Mouse (Mus musculus): Measurements from ENCODE around the gene Zdhhc20. TPM values are rescaled to one million over a fixed set of nuclear protein-coding genes. Genes with fewer than 3 reads are reported as not detected.
"Not testable (repeated sequence)": the region's sequence is repeated elsewhere in the genome, so short reads cannot be mapped to it uniquely, and the experiment has no call there.

The Zdhhc20 gene
- polyA plus RNA-seq, 1 experiment from 2014 or later: 57.2 TPM

DNA sequence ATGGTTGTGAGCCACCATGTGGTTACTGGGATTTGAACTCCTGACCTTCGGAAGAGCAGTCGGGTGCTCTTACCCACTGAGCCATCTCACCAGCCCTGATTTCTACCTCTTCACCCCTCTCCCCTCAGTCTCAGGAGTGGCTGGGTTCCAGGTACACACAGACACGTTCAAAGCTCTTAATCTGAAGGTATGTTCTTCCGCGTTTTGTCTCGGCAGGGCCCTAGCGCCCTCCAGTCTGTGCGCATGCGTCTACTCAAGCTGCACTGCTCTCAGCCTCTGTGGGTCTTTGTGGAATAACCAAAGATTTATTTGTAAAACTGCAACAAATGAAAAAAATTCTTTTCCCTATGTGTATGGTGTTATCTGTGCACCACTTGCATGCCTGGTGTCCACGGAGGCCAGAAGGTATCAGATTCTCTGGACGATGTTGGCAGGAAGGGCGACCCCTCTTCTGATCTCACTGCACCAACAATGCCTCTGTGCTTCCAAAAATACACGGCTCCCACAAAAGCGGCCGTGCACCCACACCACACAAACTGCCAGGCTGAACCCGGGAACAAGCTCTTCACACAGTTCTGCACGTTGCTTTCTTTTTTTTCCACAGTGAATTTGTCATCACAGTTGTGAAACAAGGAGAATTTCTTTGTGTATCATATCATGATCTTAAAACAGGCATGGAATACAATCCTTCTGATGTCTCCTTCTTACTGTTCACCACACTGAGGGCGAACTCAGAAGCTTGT, 30.7 kb upstream of the Zdhhc20 start:
- H3K4me1 ChIP-seq (ENCODE audit: insufficient read depth, low read depth, low read length): no peaks in the 10 kb centered on the region
- TF ChIP-seq EP300 (IDR thresholded peaks at IDR 0.05): no peak
- TF ChIP-seq CTCF (IDR thresholded peaks at IDR 0.05): no peak
- DNase-seq (ENCODE audit: low spot score) (no peak), ATAC-seq (no peak)
- 69% methylated on average over 18 of the region's 18 CpGs for WGBS
- H3K9ac ChIP-seq (replicated peaks; ENCODE audit: low read depth): no peak overlapping the region
- peak overlapping the region; percentile 20; the same call in 1 of the 2 replicates for H3K27ac ChIP-seq (ENCODE audit: low read length)
- H3K9me3 ChIP-seq (ENCODE audit: low read length): no peaks in the 10 kb centered on the region
- no peaks in the 10 kb centered on the region for H3K27me3 ChIP-seq (replicated peaks; ENCODE audit: insufficient read depth, low read length)
- H3K36me3 ChIP-seq (ENCODE audit: insufficient read depth, low read length): peaks cover 15% of the 10 kb centered on the region; the same call in 1 of the 2 replicates
- no peak overlapping the region for H3K4me2 ChIP-seq (replicated peaks; ENCODE audit: low read depth, low read length)
- H3K4me3 ChIP-seq (ENCODE audit: low read depth, low read length): no peak overlapping the region

DNA sequence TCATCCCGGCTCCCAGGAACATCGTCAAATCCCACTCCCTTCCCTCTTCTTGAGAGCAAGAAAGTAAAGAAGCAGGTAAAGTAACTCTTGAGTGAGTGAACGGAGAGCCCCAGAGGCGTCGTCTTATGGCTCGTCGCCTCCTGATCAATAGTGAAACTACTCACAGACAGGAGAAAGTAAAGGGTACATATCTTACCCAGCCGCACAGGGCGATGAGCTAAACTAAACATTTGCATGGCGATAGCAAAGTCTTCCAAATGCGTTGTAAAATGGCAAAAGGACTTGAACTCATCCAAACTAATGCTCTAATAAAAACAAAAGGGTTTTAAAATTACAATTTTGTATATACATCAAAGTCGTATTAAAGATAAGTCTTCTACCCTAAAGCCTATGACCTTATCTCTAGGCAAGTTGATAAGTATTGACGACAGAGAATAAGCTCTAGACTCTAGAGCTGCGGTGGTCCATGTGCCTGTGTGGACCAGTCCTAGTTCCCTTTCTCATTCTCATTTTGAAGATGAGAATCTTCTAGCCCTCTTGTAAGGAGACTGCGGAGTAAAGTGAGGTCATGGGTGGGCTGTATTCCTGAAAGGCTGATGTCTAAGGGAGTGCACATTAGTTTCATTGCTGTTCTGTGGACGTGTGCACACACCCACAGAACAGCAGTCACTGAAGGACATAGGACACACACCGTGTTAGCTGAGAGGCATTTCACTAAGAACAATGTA, 29.2 kb upstream of the Zdhhc20 start:
- TF ChIP-seq CTCF (IDR thresholded peaks at IDR 0.05) (no peak), EP300 (IDR thresholded peaks at IDR 0.05) (no peak)
- Histone ChIP-seq H3K4me1 (ENCODE audit: insufficient read depth, low read depth, low read length) (no peaks in the 10 kb centered on the region), H3K27me3 (replicated peaks; ENCODE audit: insufficient read depth, low read length) (no peaks in the 10 kb centered on the region), H3K4me3 (ENCODE audit: low read depth, low read length) (no peak overlapping the region), H3K4me2 (replicated peaks; ENCODE audit: low read depth, low read length) (no peak overlapping the region), H3K9me3 (ENCODE audit: low read length) (no peaks in the 10 kb centered on the region), H3K36me3 (ENCODE audit: insufficient read depth, low read length) (peaks cover 15% of the 10 kb centered on the region; the same call in 1 of the 2 replicates), H3K27ac (ENCODE audit: low read length) (no peak overlapping the region), H3K9ac (replicated peaks; ENCODE audit: low read depth) (no peak overlapping the region)
- DNase-seq (ENCODE audit: low spot score): no peak
- no peak for ATAC-seq
- WGBS: 87% methylated on average over 17 of the region's 17 CpGs

DNA sequence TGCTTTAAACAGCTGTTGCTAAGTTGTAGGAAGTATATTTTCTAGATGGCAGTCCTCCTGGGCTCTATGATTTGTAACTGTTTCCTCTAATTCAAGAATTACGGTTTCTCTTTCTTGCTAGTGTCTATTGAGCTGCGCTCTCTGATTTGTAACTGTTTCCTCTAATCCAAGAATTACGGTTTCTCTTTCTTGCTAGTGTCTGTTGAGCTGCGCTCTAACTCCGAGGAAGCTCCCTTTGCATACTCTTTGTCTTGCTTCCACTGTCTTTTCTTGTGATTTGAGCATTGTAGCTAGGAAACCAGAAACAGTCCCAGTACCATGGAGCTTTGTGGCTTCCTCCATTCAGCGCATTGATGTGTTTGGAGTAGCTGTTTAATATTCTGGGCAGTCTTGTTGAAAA, 25.3 kb upstream of the Zdhhc20 start:
- TF ChIP-seq CTCF (IDR thresholded peaks at IDR 0.05) (no peak), EP300 (IDR thresholded peaks at IDR 0.05) (no peak)
- ATAC-seq: no peak
- Histone ChIP-seq H3K9me3 (ENCODE audit: low read length) (no peaks in the 10 kb centered on the region), H3K4me2 (replicated peaks; ENCODE audit: low read depth, low read length) (no peak overlapping the region), H3K27ac (ENCODE audit: low read length) (no peak overlapping the region), H3K36me3 (ENCODE audit: insufficient read depth, low read length) (peaks cover 7% of the 10 kb centered on the region; the same call in 1 of the 2 replicates), H3K4me1 (ENCODE audit: insufficient read depth, low read depth, low read length) (no peaks in the 10 kb centered on the region), H3K4me3 (ENCODE audit: low read depth, low read length) (no peak overlapping the region), H3K9ac (replicated peaks; ENCODE audit: low read depth) (no peak overlapping the region), H3K27me3 (replicated peaks; ENCODE audit: insufficient read depth, low read length) (no peaks in the 10 kb centered on the region)
- 78% methylated on average over 6 of the region's 6 CpGs for WGBS
- DNase-seq (ENCODE audit: low spot score): no peak

DNA sequence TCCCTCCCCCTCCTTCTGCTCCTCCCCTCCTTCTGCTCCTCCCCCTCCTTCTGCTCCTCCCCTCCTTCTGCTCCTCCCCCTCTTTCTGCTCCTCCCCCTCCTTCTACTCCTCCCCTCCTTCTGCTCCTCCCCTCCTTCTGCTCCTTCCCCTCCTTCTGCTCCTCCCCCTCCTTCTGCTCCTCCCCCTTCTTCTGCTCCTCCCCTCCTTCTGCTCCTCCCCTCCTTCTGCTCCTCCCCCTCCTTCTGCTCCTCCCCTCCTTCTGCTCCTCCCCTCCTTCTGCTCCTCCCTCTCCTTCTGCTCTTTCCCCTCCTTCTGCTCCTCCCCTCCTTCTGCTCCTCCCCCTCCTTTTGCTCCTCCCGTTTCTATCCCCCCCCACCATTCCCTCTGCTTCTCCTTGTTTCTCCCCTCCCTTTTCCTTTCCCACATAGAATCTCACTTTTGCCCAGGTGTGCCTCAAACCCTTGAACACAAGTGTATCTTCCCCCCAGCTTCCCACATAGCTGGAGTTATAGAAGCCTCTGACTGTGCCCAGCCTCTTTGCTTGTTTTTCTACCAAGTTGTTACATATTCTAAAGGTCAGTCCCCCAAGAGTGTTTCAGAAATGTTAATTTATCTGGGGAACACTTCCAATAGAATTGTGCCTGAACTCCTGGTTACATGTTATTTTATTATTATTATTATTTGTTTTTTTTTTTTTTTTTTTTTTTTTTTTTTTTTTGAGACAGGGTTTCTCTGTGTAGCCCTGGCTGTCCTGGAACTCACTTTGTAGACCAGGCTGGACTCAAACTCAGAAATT, 22.3 kb upstream of the Zdhhc20 start:
- WGBS: 44% methylated on average over 1 of the region's 1 CpGs
- ATAC-seq; H3K27me3 ChIP-seq (replicated peaks; ENCODE audit: insufficient read depth, low read length); H3K4me2 ChIP-seq (replicated peaks; ENCODE audit: low read depth, low read length); H3K36me3 ChIP-seq (ENCODE audit: insufficient read depth, low read length); H3K27ac ChIP-seq (ENCODE audit: low read length); H3K9me3 ChIP-seq (ENCODE audit: low read length); DNase-seq (ENCODE audit: low spot score); H3K4me1 ChIP-seq (ENCODE audit: insufficient read depth, low read depth, low read length); H3K4me3 ChIP-seq (ENCODE audit: low read depth, low read length); H3K9ac ChIP-seq (replicated peaks; ENCODE audit: low read depth): not testable (repeated sequence)

DNA sequence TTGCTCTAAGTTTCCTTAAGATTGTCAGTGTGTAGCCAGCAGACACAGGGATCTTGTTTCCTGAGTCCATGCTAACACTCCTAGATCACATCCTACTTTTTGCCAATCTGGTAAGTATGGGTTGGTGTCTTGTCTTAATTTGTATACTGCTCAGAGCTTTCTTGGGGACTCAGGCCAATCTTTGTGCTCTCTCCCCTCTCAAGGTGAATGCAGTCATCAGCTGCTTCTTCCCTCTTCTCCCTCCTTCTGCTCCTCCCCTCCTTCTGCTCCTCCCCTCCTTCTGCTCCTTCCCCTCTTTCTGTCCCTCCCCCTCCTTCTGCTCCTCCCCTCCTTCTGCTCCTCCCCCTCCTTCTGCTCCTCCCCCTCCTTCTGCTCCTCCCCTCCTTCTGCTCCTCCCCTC, 21.7 kb upstream of the Zdhhc20 start:
- H3K27ac ChIP-seq (ENCODE audit: low read length); DNase-seq (ENCODE audit: low spot score); H3K9me3 ChIP-seq (ENCODE audit: low read length); H3K4me2 ChIP-seq (replicated peaks; ENCODE audit: low read depth, low read length); H3K4me3 ChIP-seq (ENCODE audit: low read depth, low read length); H3K4me1 ChIP-seq (ENCODE audit: insufficient read depth, low read depth, low read length); ATAC-seq; H3K9ac ChIP-seq (replicated peaks; ENCODE audit: low read depth); H3K27me3 ChIP-seq (replicated peaks; ENCODE audit: insufficient read depth, low read length); H3K36me3 ChIP-seq (ENCODE audit: insufficient read depth, low read length): not testable (repeated sequence)

DNA sequence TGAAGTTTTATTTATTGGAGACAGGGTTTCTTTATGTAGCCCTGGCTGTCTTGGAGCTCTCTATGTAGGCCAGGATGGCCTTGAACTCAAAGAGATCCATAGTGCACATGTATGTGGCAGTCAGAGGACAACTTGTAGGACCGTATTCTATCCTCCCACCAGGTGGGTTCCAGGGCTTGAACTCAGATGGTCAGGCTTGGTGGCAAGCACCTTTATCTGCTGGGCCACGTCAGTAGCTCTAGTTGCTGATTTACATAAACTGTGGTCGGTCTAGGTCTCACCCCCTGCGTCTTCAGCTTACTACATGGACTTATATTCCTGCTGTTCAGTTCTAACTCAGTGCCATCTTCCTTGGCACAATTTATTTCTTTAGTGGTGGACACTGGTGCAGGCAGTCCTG, 21.2 kb upstream of the Zdhhc20 start:
- H3K4me3 ChIP-seq (ENCODE audit: low read depth, low read length): no peak overlapping the region
- DNase-seq (ENCODE audit: low spot score): no peak
- no peak overlapping the region for H3K4me2 ChIP-seq (replicated peaks; ENCODE audit: low read depth, low read length)
- H3K27ac ChIP-seq (ENCODE audit: low read length): no peak overlapping the region
- H3K36me3 ChIP-seq (ENCODE audit: insufficient read depth, low read length): no peaks in the 10 kb centered on the region
- no peaks in the 10 kb centered on the region for H3K9me3 ChIP-seq (ENCODE audit: low read length)
- H3K4me1 ChIP-seq (ENCODE audit: insufficient read depth, low read depth, low read length): peaks cover 2% of the 10 kb centered on the region; the same call in 1 of the 2 replicates
- WGBS: 80% methylated on average over 4 of the region's 4 CpGs
- TF ChIP-seq CTCF (IDR thresholded peaks at IDR 0.05): no peak
- no peak for TF ChIP-seq EP300 (IDR thresholded peaks at IDR 0.05)
- H3K27me3 ChIP-seq (replicated peaks; ENCODE audit: insufficient read depth, low read length): no peaks in the 10 kb centered on the region
- ATAC-seq: no peak
- H3K9ac ChIP-seq (replicated peaks; ENCODE audit: low read depth): no peak overlapping the region
